Mouse (Mus musculus): ENCODE measurements at regions not wholly inside any gene's neighbourhood (a gene's known extent, or its start where the extent isn't known, plus 50 kb on each side); places are given as distances from the start of the nearest gene placed in this dataset.

DNA sequence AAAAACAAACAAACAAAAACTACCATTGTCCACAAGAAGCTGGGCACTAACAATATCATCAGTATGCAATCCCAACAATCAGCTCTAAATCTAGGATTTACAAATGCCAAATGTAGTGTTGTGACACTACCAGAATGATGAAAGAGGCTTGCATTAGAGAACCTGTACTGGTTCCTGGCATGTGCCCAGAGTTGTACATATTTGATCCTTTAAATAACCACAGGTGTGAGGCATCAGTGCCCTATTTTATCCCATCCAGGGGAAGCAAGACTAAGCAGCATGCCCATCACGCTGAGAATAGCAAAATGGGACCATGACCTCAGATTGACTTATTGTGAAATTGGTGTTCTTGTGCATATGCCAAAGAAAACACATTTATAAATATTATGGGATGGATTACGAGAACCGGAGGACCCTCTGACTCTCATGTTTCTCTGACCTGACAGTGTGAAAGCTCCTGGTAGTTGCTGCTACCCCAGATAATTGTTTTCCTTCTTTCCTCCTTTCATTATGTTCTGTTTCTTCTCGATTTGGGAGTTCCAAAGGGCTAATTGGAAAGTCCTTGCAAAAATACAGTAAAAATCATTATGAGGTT is 157.4 kb downstream of the Gm10192 start:
- TF ChIP-seq CTCF (IDR thresholded peaks at IDR 0.05; ENCODE audit: borderline replicate concordance, insufficient read depth, low read length) (no peak), POLR2A (IDR thresholded peaks at IDR 0.05; ENCODE audit: low read depth, low read length) (no peak)

All from embryonic fibroblast, embryonic 13.5 days (primary cell).